Mouse (Mus musculus): ENCODE results near the gene Gm5127. TPM values are rescaled to one million over a fixed set of nuclear protein-coding genes. Genes with fewer than 3 reads are reported as not detected.

Gm5127 gene
- total RNA-seq, 2 experiments from 2014 or later, result not detected

Small RNAs within 50 kb of the gene (microRNA-seq; reads per million reads assigned to microRNA genes)
- not detected for gene Gm22102

Other genes starting within 250 kb of the Gm5127 start
- gene Fndc3c1, start 97.8 kb upstream of the Gm5127 start, total RNA-seq (2021), result not detected
- gene Cysltr1, start 20.5 kb downstream of the Gm5127 start, total RNA-seq (2021), result under 1 TPM; 0.18 to 0.38 TPM